Mouse (Mus musculus) brain, embryonic 14.5 days (tissue): ENCODE data around the gene Rpl15.

Experiments used
- CTCF ChIP-seq: fragments of 200-500 bp; IDR thresholded peaks from 2 replicates; pipeline ENCODE4 v1.5.1; 2012; ENCODE audit warnings: inconsistent platforms, mild to moderate bottlenecking, moderate library complexity, borderline replicate concordance; ENCODE audit not compliant: insufficient read depth, insufficient read length; ENCODE audit errors: extremely low read depth
- POLR2A ChIP-seq: fragments of 200-500 bp; IDR thresholded peaks from 2 replicates; pipeline ENCODE4 v1.6.1; 2012; ENCODE audit warnings: mild to moderate bottlenecking, inconsistent platforms, borderline replicate concordance; ENCODE audit not compliant: poor library complexity, insufficient read depth, insufficient read length, severe bottlenecking; ENCODE audit errors: extremely low read depth

DNA sequence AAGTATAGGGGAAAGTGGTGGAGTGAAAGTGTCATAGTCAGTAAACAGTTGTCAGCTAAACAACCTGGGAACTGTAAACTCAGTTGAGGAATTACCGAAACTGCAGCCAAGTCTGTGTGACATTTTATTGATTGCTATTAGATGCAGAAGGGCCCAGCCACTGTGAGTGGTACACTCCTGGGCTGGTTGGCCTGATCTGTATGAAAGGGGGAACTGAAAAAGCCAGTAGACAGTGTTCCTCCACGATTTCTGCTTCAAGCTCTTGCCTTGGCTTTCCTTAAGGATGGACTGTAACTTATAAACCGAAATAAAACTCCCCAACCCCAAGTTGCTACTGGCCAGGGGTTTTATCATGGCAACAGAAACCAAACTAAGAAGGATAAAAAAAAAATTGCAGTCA is 21.4 kb upstream of the Rpl15 start:
- no peak for TF ChIP-seq CTCF
- TF ChIP-seq POLR2A = no peak
